Mouse (Mus musculus) kidney, postnatal 14 days (tissue): Measurements from ENCODE around the gene Ndfip2.

Experiments used
- DNase-seq: peaks from one replicate; pipeline ENCODE4 v3.0.0; 2022; ENCODE audit warnings: mixed read lengths

The Ndfip2 gene

GRCm38 (mm10) chr14:105258379-105259034 lies at the start of gene Ndfip2:
Ndfip2 (plus strand) TSS chr14:105258573.
- DNase-seq: peak; percentile 92

- no peak for DNase-seq
These were observed 38.6 kb upstream of the Ndfip2 start for GRCm38 (mm10) chr14:105219525-105220376.

DNA sequence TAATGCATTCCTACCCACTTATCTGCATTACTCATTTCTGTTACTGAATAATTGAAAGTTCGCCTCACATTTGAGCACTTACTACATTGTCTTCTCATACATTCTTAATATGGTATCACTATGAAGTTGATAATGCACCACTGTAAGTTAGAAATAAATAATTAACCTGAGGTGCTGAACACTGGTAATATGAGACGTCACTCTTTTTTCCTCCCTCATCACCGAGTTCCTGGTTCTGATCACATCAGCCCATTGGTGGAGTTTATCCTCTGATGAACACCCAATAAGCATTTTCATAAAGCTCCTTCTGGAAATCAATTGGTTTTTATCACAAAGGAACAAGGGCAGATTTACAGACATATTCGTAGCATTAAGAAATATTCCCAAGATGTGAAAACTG lies 36.1 kb upstream of the Ndfip2 start:
- no peak for DNase-seq

DNA sequence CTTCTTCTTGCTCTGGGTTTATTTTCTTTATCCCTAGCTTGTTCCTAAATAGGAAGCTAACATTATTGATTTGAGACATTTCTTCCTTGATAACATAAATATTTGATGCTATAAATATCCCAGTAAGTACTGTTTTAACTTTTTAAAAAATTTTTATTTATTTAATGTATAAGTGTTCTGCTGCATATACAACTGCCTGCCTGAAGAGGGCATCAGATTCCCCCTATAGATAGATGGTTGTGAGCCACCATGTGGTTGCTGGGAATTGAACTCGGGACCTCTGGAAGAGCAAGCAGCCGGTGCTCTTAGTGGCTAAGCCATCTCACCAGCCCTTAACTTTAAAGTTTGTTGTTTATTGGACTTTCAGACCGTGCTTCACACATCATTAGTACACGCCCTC lies 32.6 kb upstream of the Ndfip2 start:
- no peak for DNase-seq

- peak; percentile 45 for DNase-seq
These were observed 26.0 kb upstream of the Ndfip2 start for GRCm38 (mm10) chr14:105232421-105232820.

- no peak for DNase-seq
These were observed 21.8 kb upstream of the Ndfip2 start for GRCm38 (mm10) chr14:105236596-105236995.

- DNase-seq: no peak
These were observed 20.6 kb upstream of the Ndfip2 start for GRCm38 (mm10) chr14:105237736-105238135.

DNA sequence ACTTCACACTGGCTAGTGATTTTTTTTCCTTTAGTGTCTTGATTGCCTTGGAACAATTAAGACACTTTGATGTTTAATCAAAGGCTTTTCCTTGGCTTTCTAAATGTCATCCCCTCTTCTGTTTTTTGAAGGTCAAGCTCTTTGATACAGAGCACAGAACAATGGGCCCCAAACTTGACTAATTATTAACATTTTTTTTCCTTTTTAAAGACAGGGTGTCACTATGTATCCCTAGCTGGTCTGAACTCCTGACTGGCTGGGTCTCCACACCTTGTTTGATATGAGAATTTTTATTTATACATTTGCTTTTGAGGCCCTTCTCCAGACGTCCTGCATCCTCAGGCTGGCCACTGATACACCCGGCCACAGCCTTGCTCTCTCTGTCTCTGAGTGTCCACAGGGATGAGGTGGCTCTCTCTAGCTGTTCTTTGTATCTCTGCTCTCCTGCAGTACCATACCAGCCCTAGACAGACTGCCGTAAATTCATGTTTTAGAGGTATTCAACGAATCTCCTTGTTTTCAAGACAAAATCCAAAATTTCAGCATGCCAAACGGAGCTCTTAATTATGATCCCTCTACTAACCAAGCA lies 19.8 kb upstream of the Ndfip2 start:
- DNase-seq: no peak

GRCm38 (mm10) chr14:105240120-105240519 lies 18.3 kb upstream of the Ndfip2 start:
- DNase-seq: no peak

DNA sequence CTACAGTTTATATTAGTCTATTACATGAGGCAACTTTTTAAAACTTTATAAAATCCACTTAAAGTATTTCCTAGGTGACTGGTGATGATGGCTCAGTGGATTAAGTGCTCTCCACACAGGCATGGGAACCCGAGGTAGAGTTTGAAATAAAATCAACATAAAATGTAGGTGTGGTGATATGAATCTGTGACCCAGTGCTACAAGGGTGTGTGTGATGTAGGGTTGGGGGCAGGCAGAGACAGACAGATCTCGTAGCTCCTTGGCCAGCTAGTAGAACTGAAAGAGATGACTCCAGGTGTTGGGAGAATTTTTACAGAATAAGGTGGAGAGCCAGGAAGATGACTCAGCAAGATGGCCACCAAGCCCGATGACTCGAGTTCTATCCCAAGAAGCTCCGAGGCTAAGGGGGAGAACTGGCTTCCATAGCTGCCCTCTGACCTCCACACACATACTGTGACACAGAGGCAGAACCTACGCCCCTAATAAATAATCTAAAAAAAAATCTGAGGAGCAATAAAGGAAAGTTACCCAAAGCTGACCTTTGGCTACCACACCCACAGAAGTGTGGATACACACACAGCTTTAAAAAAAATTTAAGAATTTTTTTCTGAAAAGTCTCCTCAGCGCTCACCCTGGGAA lies 14.4 kb upstream of the Ndfip2 start:
- DNase-seq: no peak

DNA sequence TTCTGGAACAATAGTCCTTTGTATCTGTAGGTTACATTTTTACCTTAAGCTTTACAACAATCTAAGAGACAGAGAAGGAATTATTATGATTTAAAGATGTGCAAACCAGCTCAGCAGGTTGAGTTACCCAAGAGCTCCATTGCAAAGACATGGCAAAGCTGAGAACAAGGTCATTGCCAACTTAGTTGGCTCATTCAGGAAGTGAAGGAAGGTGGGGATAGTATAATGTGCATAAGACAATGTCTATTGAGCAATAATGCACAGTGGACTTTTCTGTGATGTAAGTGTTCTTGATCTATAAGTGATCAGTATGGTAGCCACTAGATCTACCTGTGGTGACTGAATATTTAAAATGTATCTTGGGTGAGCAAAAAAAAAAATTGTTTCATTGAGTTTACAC lies 7.3 kb upstream of the Ndfip2 start:
- no peak for DNase-seq

- no peak for DNase-seq
These were observed 5.1 kb upstream of the Ndfip2 start for GRCm38 (mm10) chr14:105253304-105253703.

- DNase-seq: no peak
These were observed 4.0 kb upstream of the Ndfip2 start for GRCm38 (mm10) chr14:105254401-105254800.

DNA sequence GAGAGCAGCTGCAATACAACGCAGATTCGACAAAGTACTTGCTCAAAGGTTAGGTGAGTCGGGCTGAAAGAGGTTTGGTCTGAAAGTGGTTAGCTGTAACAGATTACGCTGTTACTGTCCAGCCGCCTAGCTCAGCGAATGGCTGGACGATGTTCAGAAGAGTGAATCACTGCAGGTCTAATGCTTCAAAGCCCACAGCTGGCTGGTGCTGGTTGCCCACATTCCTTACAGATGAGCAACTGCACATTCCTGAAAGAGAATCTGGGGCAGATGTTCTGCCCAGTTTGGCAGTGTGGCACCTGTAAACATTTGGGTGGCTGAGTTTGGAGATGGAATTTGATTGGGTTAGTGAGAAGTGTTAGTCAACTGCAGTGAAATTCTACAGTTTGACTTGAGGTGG lies 2.8 kb upstream of the Ndfip2 start:
- peak; percentile 22 for DNase-seq

GRCm38 (mm10) chr14:105259035-105259880 lies 885 bp downstream of the Ndfip2 start:
- DNase-seq: peak; percentile 54

DNA sequence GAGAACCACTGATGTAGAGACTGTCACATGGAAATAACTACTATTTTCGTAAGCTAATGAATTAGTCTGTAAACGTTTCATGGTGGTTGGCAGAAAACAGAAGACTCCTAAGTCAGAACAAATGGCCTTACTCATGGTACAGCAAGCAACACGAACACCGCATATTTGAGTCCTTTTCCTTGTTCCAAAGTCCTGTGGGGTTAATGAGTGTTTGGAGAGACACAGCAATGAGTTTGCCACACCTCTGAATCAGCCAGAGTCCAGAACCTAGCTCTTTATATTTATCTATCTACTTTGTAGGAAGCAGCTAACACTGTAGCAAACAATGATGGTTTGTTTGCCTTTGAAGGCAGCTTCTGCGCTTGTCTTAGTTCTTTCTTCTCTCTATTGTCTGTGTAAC lies 4.5 kb downstream of the Ndfip2 start:
- DNase-seq: peak; percentile 50

- DNase-seq: peak; percentile 25
These were observed 8.7 kb downstream of the Ndfip2 start for GRCm38 (mm10) chr14:105267095-105267494.

GRCm38 (mm10) chr14:105272030-105272429 lies 13.7 kb downstream of the Ndfip2 start:
- DNase-seq: no peak

DNA sequence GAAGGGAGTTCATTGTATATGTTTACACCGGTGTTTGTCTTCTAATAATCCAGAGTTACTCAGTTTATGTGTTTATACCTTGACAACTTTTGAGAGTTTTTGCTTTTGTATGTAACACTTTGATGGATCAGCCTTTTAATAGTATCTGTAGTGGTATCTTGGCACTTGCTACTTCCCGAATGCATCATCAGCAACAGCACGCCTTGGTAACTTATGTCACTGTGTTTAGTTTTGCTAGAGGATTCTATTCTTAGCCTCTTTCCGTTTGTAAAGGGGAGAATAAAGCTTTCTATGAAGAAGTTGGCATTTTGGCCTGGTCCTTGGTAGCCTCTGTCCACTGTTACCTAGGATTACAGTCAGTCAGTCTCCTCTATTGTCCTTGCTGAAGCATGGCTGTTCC lies 14.2 kb downstream of the Ndfip2 start:
- no peak for DNase-seq

- DNase-seq: no peak
These were observed 16.8 kb downstream of the Ndfip2 start for GRCm38 (mm10) chr14:105275196-105275595.

- DNase-seq: no peak
These were observed 18.9 kb downstream of the Ndfip2 start for GRCm38 (mm10) chr14:105277277-105277676.

GRCm38 (mm10) chr14:105284062-105284461 lies 25.7 kb downstream of the Ndfip2 start:
- DNase-seq: no peak
